ENCODE assay signal across 7 mouse cellular contexts in the genomic region with DNA sequence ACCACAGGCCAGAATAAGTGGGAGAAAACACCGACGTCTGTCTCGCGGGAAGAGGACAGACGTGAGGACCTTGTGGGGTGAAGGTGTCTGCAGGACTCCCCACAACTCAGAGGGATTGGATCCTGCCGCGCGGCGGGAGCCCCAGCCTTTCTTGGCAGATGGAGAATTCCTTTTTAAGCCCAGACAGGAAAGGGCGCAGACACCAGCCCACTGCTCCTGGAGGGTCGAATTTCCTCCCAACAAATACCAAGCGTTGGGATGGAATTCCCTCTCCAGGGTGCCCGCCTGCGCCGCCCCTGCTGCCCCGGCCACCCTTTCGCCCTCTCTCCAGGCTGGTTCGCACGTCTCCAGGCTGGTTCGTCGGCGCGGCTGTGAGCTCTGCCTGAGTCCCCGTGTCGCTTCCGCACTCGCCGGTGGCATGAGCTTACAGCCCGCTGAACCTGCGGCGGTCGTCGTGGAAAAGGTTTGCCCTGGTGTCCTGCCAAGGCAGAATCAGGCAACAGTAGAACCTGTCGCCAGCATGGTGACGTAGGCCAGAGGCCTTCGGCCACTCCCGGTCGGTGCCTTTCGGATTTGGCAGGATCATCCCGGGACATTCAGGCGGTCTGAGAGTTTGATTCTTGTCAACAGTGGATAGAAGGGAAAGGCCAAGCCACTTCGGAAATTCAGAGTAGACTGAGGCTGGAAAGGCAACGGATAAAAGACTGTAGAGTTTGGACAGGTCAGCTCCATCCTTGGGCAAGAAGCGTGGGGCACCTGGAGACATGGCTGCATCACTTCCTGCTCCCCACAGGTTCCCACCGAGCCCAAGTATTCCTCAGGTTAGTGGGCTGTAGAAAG. TPM values are rescaled to one million over a fixed set of nuclear protein-coding genes. Genes with fewer than 3 reads are reported as not detected.
DNase-seq lines count a peak whose midpoint lies in the region; ATAC-seq and TF ChIP-seq lines count a peak whose summit lies in the region.

No protein-coding gene starts in this region.

- no peak overlapping the region for H3K27ac ChIP-seq in testis, adult 2 months (ENCODE audit: control insufficient read depth, insufficient read depth, low read depth, low read length)
- H3K27ac ChIP-seq in forebrain, embryonic 12.5 days = no peak overlapping the region
- H3K27ac ChIP-seq in limb, embryonic 14.5 days (replicated peaks; ENCODE audit: low read depth, low read length) = no peak overlapping the region
- no peak overlapping the region for H3K27ac ChIP-seq in stomach, postnatal 0 days (replicated peaks)

- WGBS in forebrain, embryonic 12.5 days = 1% methylated on average over 45 of the region's 45 CpGs
- WGBS in limb, embryonic 14.5 days = 3% methylated on average over 45 of the region's 45 CpGs
- WGBS in stomach, postnatal 0 days = 3% methylated on average over 45 of the region's 45 CpGs

- no peak for DNase-seq in testis, postnatal 10 days (ENCODE audit: low spot score)
- DNase-seq in limb, embryonic 14.5 days (ENCODE audit: low spot score) = no peak
- peak; percentile 32 for DNase-seq in stomach, postnatal 0 days (ENCODE audit: low spot score)
- DNase-seq in right cerebral cortex, postnatal 10 days (ENCODE audit: low spot score in 2 of 2) = no peak
- DNase-seq in right cerebral cortex, postnatal 36 days (ENCODE audit: low spot score in 2 of 2) = no peak

- H3K4me3 ChIP-seq in testis, adult 2 months (ENCODE audit: control insufficient read depth, low read depth, low read length) = peak overlapping the region; percentile 52
- H3K4me3 ChIP-seq in forebrain, embryonic 12.5 days (replicated peaks) = peak overlapping the region; percentile 16
- H3K4me3 ChIP-seq in limb, embryonic 14.5 days (replicated peaks; ENCODE audit: low read length) = peak overlapping the region; percentile 30
- H3K4me3 ChIP-seq in stomach, postnatal 0 days (ENCODE audit: low read depth, low read length) = peak overlapping the region; percentile 29

- TF ChIP-seq CTCF in testis, adult 2 months (IDR thresholded peaks at IDR 0.05; ENCODE audit: control insufficient read depth, insufficient read depth, insufficient replicate concordance, low read depth, low read length) = no peak
- 0 out of 2 replicates have a peak, but pooled peaks have one; percentile 10 for TF ChIP-seq CTCF in stomach, postnatal 0 days (IDR thresholded peaks at IDR 0.05; ENCODE audit: low read depth)

- H3K27me3 ChIP-seq in testis, adult 2 months (ENCODE audit: control insufficient read depth, insufficient read depth, low read length) = peaks cover 2% of the 10 kb centered on the region; the same call in 1 of the 2 replicates
- peaks cover 93% of the 10 kb centered on the region for H3K27me3 ChIP-seq in forebrain, embryonic 12.5 days
- peaks cover 20% of the 10 kb centered on the region for H3K27me3 ChIP-seq in limb, embryonic 14.5 days (ENCODE audit: control insufficient read depth, insufficient read depth, low read length)
- H3K27me3 ChIP-seq in stomach, postnatal 0 days (ENCODE audit: control insufficient read depth, insufficient read depth, low read length) = peaks cover 14% of the 10 kb centered on the region; the same call in 1 of the 2 replicates

- no peak for TF ChIP-seq POLR2A in testis, adult 2 months (IDR thresholded peaks at IDR 0.05; ENCODE audit: control insufficient read depth, low read depth, low read length)
- TF ChIP-seq POLR2A in limb, embryonic 14.5 days (IDR thresholded peaks at IDR 0.05; ENCODE audit: borderline replicate concordance, extremely low read depth, insufficient read depth, insufficient read length) = no peak

- no peak overlapping the region for H3K9ac ChIP-seq in forebrain, embryonic 12.5 days
- peak overlapping the region; percentile 5 for H3K9ac ChIP-seq in limb, embryonic 14.5 days (ENCODE audit: low read depth, low read length, severe bottlenecking)
- no peak overlapping the region for H3K9ac ChIP-seq in stomach, postnatal 0 days (ENCODE audit: low read length)

- H3K36me3 ChIP-seq in testis, adult 2 months (ENCODE audit: control insufficient read depth, insufficient read depth, low read length) = no peaks in the 10 kb centered on the region
- H3K36me3 ChIP-seq in forebrain, embryonic 12.5 days (replicated peaks) = no peaks in the 10 kb centered on the region
- H3K36me3 ChIP-seq in limb, embryonic 14.5 days (ENCODE audit: control insufficient read depth, insufficient read depth, low read length) = no peaks in the 10 kb centered on the region
- no peaks in the 10 kb centered on the region for H3K36me3 ChIP-seq in stomach, postnatal 0 days (ENCODE audit: control insufficient read depth, insufficient read depth, low read length)

- H3K4me1 ChIP-seq in testis, adult 2 months (ENCODE audit: control insufficient read depth, insufficient read depth, low read length) = peaks cover 7% of the 10 kb centered on the region
- peaks cover 6% of the 10 kb centered on the region; the same call in 1 of the 2 replicates for H3K4me1 ChIP-seq in forebrain, embryonic 12.5 days
- peaks cover 9% of the 10 kb centered on the region for H3K4me1 ChIP-seq in limb, embryonic 14.5 days (ENCODE audit: control insufficient read depth, insufficient read depth, low read length)
- H3K4me1 ChIP-seq in stomach, postnatal 0 days (replicated peaks; ENCODE audit: control insufficient read depth, insufficient read depth) = no peaks in the 10 kb centered on the region; the same call in 1 of the 2 replicates

- H3K4me2 ChIP-seq in forebrain, embryonic 12.5 days = peak overlapping the region; percentile 27
- peak overlapping the region; percentile 63 for H3K4me2 ChIP-seq in limb, embryonic 14.5 days (replicated peaks; ENCODE audit: low read depth, low read length, severe bottlenecking)
- peak overlapping the region; percentile 39 for H3K4me2 ChIP-seq in stomach, postnatal 0 days (replicated peaks; ENCODE audit: low read depth)

- H3K9me3 ChIP-seq in forebrain, embryonic 12.5 days = no peaks in the 10 kb centered on the region
- H3K9me3 ChIP-seq in limb, embryonic 14.5 days (ENCODE audit: control insufficient read depth, low read length) = no peaks in the 10 kb centered on the region
- no peaks in the 10 kb centered on the region for H3K9me3 ChIP-seq in stomach, postnatal 0 days (ENCODE audit: control insufficient read depth, low read length)

- no peak for TF ChIP-seq EP300 in stomach, postnatal 0 days (optimal IDR thresholded peaks at IDR 0.05)

- no peak for ATAC-seq in forebrain, embryonic 12.5 days (ENCODE audit: low FRiP score)
- peak; percentile 60; the same call in 1 of the 2 replicates for ATAC-seq in limb, embryonic 14.5 days (ENCODE audit: low FRiP score, low read depth)
- no peak for ATAC-seq in stomach, postnatal 0 days (ENCODE audit: low FRiP score, low TSS enrichment)

RNA-seq across cellular contexts. Expression of a gene that starts 22.1 kb away (rescaled TPM):
- polyA plus RNA-seq in testis, adult 2 months (2012; rRNA removed) = 0.02 and 0.08 TPM in 2 replicates
- not detected in 2 replicates for polyA plus RNA-seq in forebrain, embryonic 12.5 days (2016; fragmentation: Nextera tagmentation; extraction: Ambion mirVana)
- polyA plus RNA-seq in limb, embryonic 14.5 days (2012; rRNA removed) = 0.64 and 0.93 TPM in 2 replicates
- 0.18 and 0.44 TPM in 2 replicates for polyA plus RNA-seq in limb, embryonic 14.5 days (2014; fragmentation: Nextera tagmentation; extraction: Ambion mirVana)
- polyA plus RNA-seq in stomach, postnatal 0 days (2015; fragmentation: Nextera tagmentation; extraction: Ambion mirVana) = not detected in 2 replicates

RNA-seq across cellular contexts. Expression of a gene that starts 30.6 kb away (rescaled TPM):
- polyA plus RNA-seq in testis, adult 2 months (2012; rRNA removed) = not detected in 2 replicates
- polyA plus RNA-seq in forebrain, embryonic 12.5 days (2016; fragmentation: Nextera tagmentation; extraction: Ambion mirVana) = not detected in 2 replicates
- polyA plus RNA-seq in limb, embryonic 14.5 days (2012; rRNA removed) = 26.0 and 37.6 TPM in 2 replicates
- 16.0 and 24.1 TPM in 2 replicates for polyA plus RNA-seq in limb, embryonic 14.5 days (2014; fragmentation: Nextera tagmentation; extraction: Ambion mirVana)
- not detected in 2 replicates for polyA plus RNA-seq in stomach, postnatal 0 days (2015; fragmentation: Nextera tagmentation; extraction: Ambion mirVana)

RNA-seq across cellular contexts. Expression of a gene that starts 45.6 kb away (rescaled TPM):
- 0.47 TPM in 1 of 2 replicates, not detected in the other for polyA plus RNA-seq in testis, adult 2 months (2012; rRNA removed)
- polyA plus RNA-seq in forebrain, embryonic 12.5 days (2016; fragmentation: Nextera tagmentation; extraction: Ambion mirVana) = not detected in 2 replicates
- 32.6 and 41.2 TPM in 2 replicates for polyA plus RNA-seq in limb, embryonic 14.5 days (2012; rRNA removed)
- 31.1 and 39.0 TPM in 2 replicates for polyA plus RNA-seq in limb, embryonic 14.5 days (2014; fragmentation: Nextera tagmentation; extraction: Ambion mirVana)
- not detected in 2 replicates for polyA plus RNA-seq in stomach, postnatal 0 days (2015; fragmentation: Nextera tagmentation; extraction: Ambion mirVana)

RNA-seq across cellular contexts. Expression of a gene that starts 50.6 kb away (rescaled TPM):
- polyA plus RNA-seq in testis, adult 2 months (2012; rRNA removed) = 0.19 and 1.6 TPM in 2 replicates
- polyA plus RNA-seq in forebrain, embryonic 12.5 days (2016; fragmentation: Nextera tagmentation; extraction: Ambion mirVana) = not detected in 2 replicates
- 111 and 136 TPM in 2 replicates for polyA plus RNA-seq in limb, embryonic 14.5 days (2012; rRNA removed)
- polyA plus RNA-seq in limb, embryonic 14.5 days (2014; fragmentation: Nextera tagmentation; extraction: Ambion mirVana) = 117 and 149 TPM in 2 replicates
- 0.06 TPM in 1 of 2 replicates, not detected in the other for polyA plus RNA-seq in stomach, postnatal 0 days (2015; fragmentation: Nextera tagmentation; extraction: Ambion mirVana)

Comparison
In these comparisons a context has a peak if more than half of its experiments do, and no peak if none do; other contexts are left out.
1. RNA of a gene that starts 30.6 kb away (polyA plus RNA-seq): 16.0 to 37.6 TPM in limb, embryonic 14.5 days; not detected in testis, adult 2 months, not detected in forebrain, embryonic 12.5 days and not detected in stomach, postnatal 0 days; every median in the first group is over 10 times any median in the second.
2. RNA of a gene that starts 45.6 kb away (polyA plus RNA-seq): 31.1 to 41.2 TPM in limb, embryonic 14.5 days; 0.47 TPM in testis, adult 2 months, not detected in forebrain, embryonic 12.5 days and not detected in stomach, postnatal 0 days; every median in the first group is over 10 times any median in the second.
3. Peak in every context shown above with its lines, with median percentiles within 50 percentile points of each other: H3K4me3 ChIP-seq and H3K4me2 ChIP-seq.